Mouse (Mus musculus) MEL (cell line): ENCODE data around the gene Capn12. TPM values are rescaled to one million over a fixed set of nuclear protein-coding genes. Genes with fewer than 3 reads are reported as not detected.
A peak's percentile ranks its signal among the peaks of the same experiment; 100 is the strongest.

Experiments used
- DNase-seq: peaks from one replicate; pipeline ENCODE4 v3.0.0; 2011; ENCODE audit warnings: low read depth, low spot score
- H3K27ac ChIP-seq: 2 replicates; pipeline ENCODE4 v1.5.1; 2012; ENCODE audit warnings: low read depth, mild to moderate bottlenecking, control low read depth, low read length, moderate library complexity; ENCODE audit not compliant: control insufficient read depth
- H3K27me3 ChIP-seq, 2 experiments: fragments of 150-350 bp in 1 of 2; sonication (generic) in 1 of 2; 2 replicates each; pipeline ENCODE4 v1.6.1; 2012; ENCODE audit warnings: low read length in 2 of 2, mild to moderate bottlenecking in 2 of 2, improper control_type of control experiment in 1 of 2, moderate library complexity in 1 of 2; ENCODE audit not compliant: insufficient read depth in 2 of 2, control insufficient read depth in 1 of 2
- H3K36me3 ChIP-seq, 2 experiments: 2 replicates each; pipeline ENCODE4 v1.6.1; 2012 to 2014; ENCODE audit warnings: low read length in 2 of 2, improper control_type of control experiment in 1 of 2, inconsistent platforms in 1 of 2, mild to moderate bottlenecking in 1 of 2; ENCODE audit not compliant: insufficient read depth in 2 of 2, control insufficient read depth in 1 of 2
- H3K4me1 ChIP-seq, 2 experiments: fragments of 150-350 bp in 1 of 2; sonication (generic) in 1 of 2; 2 replicates each; pipeline ENCODE4 v1.6.1; 2012; ENCODE audit warnings: low read length in 2 of 2, improper control_type of control experiment in 1 of 2, mild to moderate bottlenecking in 1 of 2; ENCODE audit not compliant: insufficient read depth in 2 of 2, control insufficient read depth in 1 of 2
- H3K4me3 ChIP-seq, 2 experiments: fragments of 150-350 bp in 1 of 2; sonication (generic) in 1 of 2; 2 replicates each; pipeline ENCODE4 v1.5.1; 2012; ENCODE audit warnings: low read depth in 2 of 2, low read length in 2 of 2, mild to moderate bottlenecking in 2 of 2, moderate library complexity in 2 of 2, control low read depth in 1 of 2, improper control_type of control experiment in 1 of 2; ENCODE audit not compliant: control insufficient read depth in 1 of 2, insufficient read depth in 1 of 2
- H3K79me2 ChIP-seq: 2 replicates; pipeline ENCODE4 v1.6.1; 2012; ENCODE audit warnings: mild to moderate bottlenecking, low read length, moderate library complexity; ENCODE audit not compliant: control insufficient read depth, poor library complexity, insufficient read depth
- H3K9ac ChIP-seq: 2 replicates; pipeline ENCODE4 v1.6.1; 2012; ENCODE audit warnings: low read depth, mild to moderate bottlenecking, control low read depth, low read length, moderate library complexity; ENCODE audit not compliant: control insufficient read depth, poor library complexity, severe bottlenecking
- H3K9me3 ChIP-seq: fragments of 150-350 bp; sonication (generic); replicated peaks from 2 replicates; pipeline ENCODE4 v1.6.1; 2012; ENCODE audit warnings: mild to moderate bottlenecking, low read length, improper control_type of control experiment, moderate library complexity; ENCODE audit not compliant: insufficient read depth
- CHD1 ChIP-seq: IDR thresholded peaks from 2 replicates; pipeline ENCODE4 v1.6.1; 2012; ENCODE audit warnings: low read depth, mild to moderate bottlenecking, inconsistent platforms, low read length, improper control_type of control experiment
- CHD2 ChIP-seq: IDR thresholded peaks from 2 replicates; pipeline ENCODE4 v1.6.1; 2011; ENCODE audit warnings: low read length, improper control_type of control experiment
- CTCF ChIP-seq, 3 experiments: IDR thresholded peaks in 2 of 3; conservative IDR thresholded peaks in 1 of 3; 2 replicates each; pipeline ENCODE4 v1.5.1; 2011 to 2012; ENCODE audit warnings: low read length in 3 of 3, low read depth in 2 of 3, mild to moderate bottlenecking in 2 of 3, improper control_type of control experiment in 1 of 3, inconsistent platforms in 1 of 3, mixed read lengths in 1 of 3, moderate library complexity in 1 of 3; ENCODE audit not compliant: control insufficient read depth in 1 of 3, insufficient read depth in 1 of 3, poor library complexity in 1 of 3, severe bottlenecking in 1 of 3
- E2F4 ChIP-seq: IDR thresholded peaks from 2 replicates; pipeline ENCODE4 v1.6.1; 2011; ENCODE audit warnings: low read depth, low read length, improper control_type of control experiment, borderline replicate concordance
- ELF1 ChIP-seq: IDR thresholded peaks from 2 replicates; pipeline ENCODE4 v1.6.1; 2014; ENCODE audit warnings: low read depth, mild to moderate bottlenecking, inconsistent platforms, low read length, improper control_type of control experiment, moderate library complexity
- EP300 ChIP-seq, 2 experiments: IDR thresholded peaks; 2 replicates each; pipeline ENCODE4 v1.6.1; 2011; ENCODE audit warnings: improper control_type of control experiment in 2 of 2, low read length in 2 of 2, low read depth in 1 of 2, mild to moderate bottlenecking in 1 of 2
- GABPA ChIP-seq: IDR thresholded peaks from 2 replicates; pipeline ENCODE4 v1.6.1; 2012; ENCODE audit warnings: low read depth, mild to moderate bottlenecking, inconsistent platforms, low read length, improper control_type of control experiment, moderate library complexity
- GATA1 ChIP-seq: IDR thresholded peaks from 2 replicates; pipeline ENCODE4 v1.6.1; 2011; ENCODE audit warnings: low read depth, low read length, improper control_type of control experiment
- HCFC1 ChIP-seq: IDR thresholded peaks from 2 replicates; pipeline ENCODE4 v1.6.1; 2012; ENCODE audit warnings: low read depth, mild to moderate bottlenecking, inconsistent platforms, low read length, improper control_type of control experiment, moderate library complexity
- JUND ChIP-seq: IDR thresholded peaks from 2 replicates; pipeline ENCODE4 v1.6.1; 2011; ENCODE audit warnings: low read depth, mild to moderate bottlenecking, improper control_type of control experiment, low read length
- MAFK ChIP-seq: IDR thresholded peaks from 2 replicates; pipeline ENCODE4 v1.6.1; 2011; ENCODE audit warnings: low read depth, mild to moderate bottlenecking, low read length, improper control_type of control experiment, borderline replicate concordance
- MAX ChIP-seq: IDR thresholded peaks from 2 replicates; pipeline ENCODE4 v1.6.1; 2011; ENCODE audit warnings: low read length, improper control_type of control experiment
- NELFE ChIP-seq: IDR thresholded peaks from 2 replicates; pipeline ENCODE4 v1.6.1; 2011; ENCODE audit warnings: low read depth, low read length, improper control_type of control experiment
- POLR2AphosphoS5 ChIP-seq: IDR thresholded peaks from 2 replicates; pipeline ENCODE4 v1.6.1; 2012; ENCODE audit warnings: low read depth, borderline replicate concordance, mild to moderate bottlenecking, inconsistent platforms, low read length, moderate library complexity, mixed read lengths
- SIN3A ChIP-seq: IDR thresholded peaks from 2 replicates; pipeline ENCODE4 v1.6.1; 2012; ENCODE audit warnings: low read length, improper control_type of control experiment, inconsistent platforms
- SMC3 ChIP-seq: IDR thresholded peaks from 2 replicates; pipeline ENCODE4 v1.6.1; 2011; ENCODE audit warnings: low read depth, low read length, improper control_type of control experiment
- TAL1 ChIP-seq: IDR thresholded peaks from 2 replicates; pipeline ENCODE4 v1.6.1; 2012; ENCODE audit warnings: mild to moderate bottlenecking, inconsistent platforms, low read length, moderate library complexity, mixed read lengths
- TCF12 ChIP-seq: IDR thresholded peaks from 2 replicates; pipeline ENCODE4 v1.6.1; 2014; ENCODE audit warnings: low read depth, mild to moderate bottlenecking, inconsistent platforms, low read length, improper control_type of control experiment, moderate library complexity
- UBTF ChIP-seq: IDR thresholded peaks from 2 replicates; pipeline ENCODE4 v1.6.1; 2012; ENCODE audit warnings: low read depth, mild to moderate bottlenecking, inconsistent platforms, low read length, improper control_type of control experiment, moderate library complexity, borderline replicate concordance; ENCODE audit not compliant: insufficient read depth
- USF2 ChIP-seq, 2 experiments: IDR thresholded peaks; 2 replicates each; pipeline ENCODE4 v1.6.1; 2011 to 2012; ENCODE audit warnings: improper control_type of control experiment in 2 of 2, low read length in 2 of 2, borderline replicate concordance in 1 of 2, inconsistent platforms in 1 of 2, low read depth in 1 of 2, mild to moderate bottlenecking in 1 of 2; ENCODE audit not compliant: insufficient read depth in 1 of 2
- ZC3H11A ChIP-seq: IDR thresholded peaks from 2 replicates; pipeline ENCODE4 v1.6.1; 2012; ENCODE audit warnings: low read depth, mild to moderate bottlenecking, inconsistent platforms, low read length, improper control_type of control experiment
- ZMIZ1 ChIP-seq: IDR thresholded peaks from 2 replicates; pipeline ENCODE4 v1.6.1; 2012; ENCODE audit warnings: low read depth, mild to moderate bottlenecking, inconsistent platforms, low read length, improper control_type of control experiment, moderate library complexity
- ZNF384 ChIP-seq: IDR thresholded peaks from 2 replicates; pipeline ENCODE4 v1.6.1; 2012; ENCODE audit warnings: low read depth, mild to moderate bottlenecking, inconsistent platforms, low read length, improper control_type of control experiment
- polyA plus RNA-seq, 2 experiments: library from polyadenylated mRNA; stranded (reverse) in 1 of 2; unstranded in 1 of 2; fragments of >175 nt in 1 of 2; fragments of >200 nt in 1 of 2; gene quantifications; 2 replicates each; pipeline versions ENCODE4 v1.2.1 to v1.2.4; 2012; ENCODE audit warnings: low replicate concordance in 2 of 2, low read depth in 1 of 2; ENCODE audit not compliant: insufficient read length in 2 of 2, insufficient read depth in 1 of 2, missing spikeins in 1 of 2
- total RNA-seq: library from RNA; depleted of rRNA; stranded (reverse); fragments of 300-350 nt; gene quantifications from 2 replicates; pipeline ENCODE4 v1.2.3, GENCODE M21; 2012

Capn12 gene
- total and polyA plus RNA-seq, 3 experiments: 0.19 TPM; not detected in 2

DNA sequence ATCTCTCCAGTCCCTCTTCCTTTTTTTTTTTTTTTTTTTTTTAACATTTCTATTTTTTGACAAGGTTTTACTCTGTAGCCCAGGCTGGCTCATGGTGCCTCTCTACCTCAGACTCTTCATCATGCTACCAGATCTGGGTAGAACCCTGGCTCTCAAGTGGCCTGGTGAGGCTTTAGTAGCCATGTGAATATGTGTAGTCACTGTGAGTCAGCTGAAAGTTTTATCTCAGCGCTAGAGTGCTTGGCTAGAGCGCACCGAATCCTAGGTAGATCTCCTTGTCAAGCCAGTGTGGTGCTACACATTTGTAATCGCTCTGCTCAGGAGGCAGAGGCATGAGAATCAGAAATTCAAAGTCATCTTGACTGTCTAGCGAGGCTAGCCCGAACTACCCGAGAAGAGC, 4.1 kb upstream of the Capn12 start (continued):
- TF ChIP-seq TCF12 (peak; percentile 73), CHD1 (no peak), GATA1 (peak; percentile 71), CHD2 (no peak), SIN3A (peak; percentile 61), EP300 (IDR thresholded peaks at IDR 0.05; ENCODE audit: low read depth in 1 of 2, low read length in 2 of 2) (peak; percentile 79 to 84), GABPA (peak; percentile 100), ELF1 (peak; percentile 38; the same call in 1 of the 2 replicates), MAX (no peak), ZC3H11A (no peak), POLR2AphosphoS5 (no peak)

DNA sequence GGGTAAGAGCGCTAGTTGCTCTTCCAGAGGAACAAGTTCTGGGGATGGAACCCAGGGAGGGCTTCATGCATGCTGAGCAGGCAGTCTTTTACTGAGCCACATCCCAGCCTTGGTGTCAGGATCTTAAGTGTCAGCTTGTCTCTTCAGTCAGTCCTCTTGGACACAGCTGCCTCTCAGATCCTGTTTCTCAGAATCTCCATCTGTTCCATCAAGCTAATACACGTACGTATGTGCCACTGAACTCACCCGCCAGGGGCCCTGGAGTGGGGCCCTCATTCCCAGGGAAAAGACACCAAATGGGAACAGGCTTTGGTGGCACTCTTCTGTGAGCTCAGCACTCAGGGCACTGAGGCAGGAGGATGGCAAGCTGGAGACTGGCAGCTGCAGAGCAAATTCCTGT, 3.4 kb upstream of the Capn12 start:
- H3K27ac ChIP-seq: peak overlapping the region; percentile 53; the same call in 1 of the 2 replicates
- TF ChIP-seq E2F4 (no peak), TAL1 (no peak), SIN3A (no peak), USF2 (IDR thresholded peaks at IDR 0.05; ENCODE audit: borderline replicate concordance in 1 of 2, insufficient read depth in 1 of 2, low read depth in 1 of 2, low read length in 2 of 2) (no peak), CHD2 (no peak), NELFE (no peak), SMC3 (no peak), UBTF (no peak), ZMIZ1 (no peak)
- peaks cover 19 to 28% of the 10 kb centered on the region in 2 experiments for H3K4me1 ChIP-seq
- peaks cover 0 to 16% of the 10 kb centered on the region in 2 experiments; a peak in 2 of 4 replicates for H3K36me3 ChIP-seq
- peak overlapping the region; percentile 25; the same call in 1 of the 2 replicates for H3K9ac ChIP-seq
- no peaks in the 10 kb centered on the region for H3K79me2 ChIP-seq
- peak; percentile 36 for DNase-seq
- no peaks in the 10 kb centered on the region for H3K27me3 ChIP-seq
- no peaks in the 10 kb centered on the region for H3K9me3 ChIP-seq
- H3K4me3 ChIP-seq: no peak overlapping the region

DNA sequence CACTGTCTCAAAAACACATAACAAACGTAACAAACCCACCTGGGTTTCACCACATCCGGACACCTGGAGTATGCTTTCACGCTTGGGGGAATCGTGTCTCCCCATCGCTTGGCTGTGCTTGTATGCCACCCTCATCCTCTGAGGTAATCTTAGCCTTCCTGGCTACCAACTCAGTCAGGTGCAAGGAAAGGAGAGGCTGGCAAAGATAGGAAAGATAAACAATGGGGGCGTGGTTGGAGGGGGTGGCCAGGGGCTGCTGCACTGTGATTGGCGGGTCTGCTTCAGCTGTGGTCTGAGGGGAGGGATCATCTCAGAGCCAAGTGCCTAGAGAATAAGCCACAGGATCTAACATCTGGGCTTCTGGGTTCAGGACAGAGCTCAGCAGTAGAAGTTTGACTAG, 1.6 kb upstream of the Capn12 start:
- Histone ChIP-seq H3K4me1 (peaks cover 19 to 26% of the 10 kb centered on the region in 2 experiments), H3K4me3 (no peak overlapping the region), H3K79me2 (no peaks in the 10 kb centered on the region), H3K36me3 (peaks cover 0 to 15% of the 10 kb centered on the region in 2 experiments; a peak in 2 of 4 replicates), H3K9me3 (no peaks in the 10 kb centered on the region), H3K9ac (no peak overlapping the region), H3K27me3 (no peaks in the 10 kb centered on the region), H3K27ac (no peak overlapping the region)
- DNase-seq: peak; percentile 30
- TF ChIP-seq ZNF384 (no peak), TCF12 (no peak), CHD2 (no peak), GATA1 (no peak), ZC3H11A (no peak), JUND (no peak), ZMIZ1 (no peak), HCFC1 (no peak), MAFK (no peak), UBTF (no peak), CTCF (IDR thresholded peaks at IDR 0.05 in 2 of 3, conservative IDR thresholded peaks at IDR 0.05 in 1 of 3; ENCODE audit: control insufficient read depth in 1 of 3, insufficient read depth in 1 of 3, low read depth in 2 of 3, low read length in 3 of 3, poor library complexity in 1 of 3, severe bottlenecking in 1 of 3) (no peak), SMC3 (no peak), GABPA (no peak), SIN3A (no peak), MAX (no peak), NELFE (no peak)
